Mouse (Mus musculus): ENCODE results near the gene Sigirr. TPM values are rescaled to one million over a fixed set of nuclear protein-coding genes. Genes with fewer than 3 reads are reported as not detected.

Sigirr gene
- total RNA-seq (2021), result 10 to 100 TPM in 1 of 2 experiments, 1 to 10 TPM in 1; 7.0 to 10.3 TPM
- long read RNA-seq, experiment 1, partial matches to known transcripts, result 0 of 2 reads
- long read RNA-seq, experiment 1, other reads (novel, unspliced or antisense), result 1 of 2 reads
- long read RNA-seq, experiment 2, partial matches to known transcripts, result 11 of 22 reads
- long read RNA-seq, experiment 2, other reads (novel, unspliced or antisense), result 11 of 22 reads

GRCm38 (mm10) chr7:141099911-141100691 lies at the start of gene Sigirr:
Sigirr (minus strand) TSS chr7:141100572.
- DNase-seq (ENCODE audit: low spot score in 2 of 2), result no peak

- DNase-seq (ENCODE audit: low spot score in 2 of 2), result no peak
Measured at GRCm38 (mm10) chr7:141148639-141149038, 48.3 kb upstream of the Sigirr start.

GRCm38 (mm10) chr7:141147044-141147443 lies 46.7 kb upstream of the Sigirr start:
- no peak for DNase-seq (ENCODE audit: low spot score in 2 of 2)

GRCm38 (mm10) chr7:141146043-141146595 lies 45.7 kb upstream of the Sigirr start:
- no peak for DNase-seq (ENCODE audit: low spot score in 2 of 2)

GRCm38 (mm10) chr7:141145403-141145802 lies 45.0 kb upstream of the Sigirr start:
- DNase-seq (ENCODE audit: low spot score in 2 of 2), result no peak

GRCm38 (mm10) chr7:141144650-141145049 lies 44.3 kb upstream of the Sigirr start:
- DNase-seq (ENCODE audit: low spot score in 2 of 2), result no peak

GRCm38 (mm10) chr7:141143861-141144260 lies 43.5 kb upstream of the Sigirr start:
- no peak for DNase-seq (ENCODE audit: low spot score in 2 of 2)

- DNase-seq (ENCODE audit: low spot score in 2 of 2), result peak in 1 of 2 experiments; percentile 40
Measured at GRCm38 (mm10) chr7:141143112-141143511, 42.7 kb upstream of the Sigirr start.

GRCm38 (mm10) chr7:141141326-141141725 lies 41.0 kb upstream of the Sigirr start:
- DNase-seq (ENCODE audit: low spot score in 2 of 2), result no peak

GRCm38 (mm10) chr7:141131904-141132755 lies 31.8 kb upstream of the Sigirr start:
- no peak for DNase-seq (ENCODE audit: low spot score in 2 of 2)

- peak; percentile 63 to 79 for DNase-seq (ENCODE audit: low spot score in 2 of 2)
Measured at GRCm38 (mm10) chr7:141131024-141131820, 30.9 kb upstream of the Sigirr start.

- DNase-seq (ENCODE audit: low spot score in 2 of 2), result no peak
Measured at GRCm38 (mm10) chr7:141123517-141123856, 23.1 kb upstream of the Sigirr start.

GRCm38 (mm10) chr7:141122689-141123516 lies 22.5 kb upstream of the Sigirr start:
- DNase-seq (ENCODE audit: low spot score in 2 of 2), result peak; percentile 76 to 85

GRCm38 (mm10) chr7:141122245-141122644 lies 21.9 kb upstream of the Sigirr start, which contains the start of gene Ptdss2:
Ptdss2 (plus strand) TSS chr7:141122382.
- DNase-seq (ENCODE audit: low spot score in 2 of 2), result no peak

GRCm38 (mm10) chr7:141121051-141121531 lies 20.7 kb upstream of the Sigirr start:
- DNase-seq (ENCODE audit: low spot score in 2 of 2), result no peak

- no peak for DNase-seq (ENCODE audit: low spot score in 2 of 2)
Measured at GRCm38 (mm10) chr7:141120605-141121004, 20.2 kb upstream of the Sigirr start.

GRCm38 (mm10) chr7:141119487-141119886 lies 19.1 kb upstream of the Sigirr start:
- DNase-seq (ENCODE audit: low spot score in 2 of 2), result no peak

GRCm38 (mm10) chr7:141117636-141118035 lies 17.3 kb upstream of the Sigirr start, which contains the start of gene Ano9:
Ano9 (minus strand) TSS chr7:141117806.
- no peak for DNase-seq (ENCODE audit: low spot score in 2 of 2)

GRCm38 (mm10) chr7:141115874-141116273 lies 15.5 kb upstream of the Sigirr start:
- no peak for DNase-seq (ENCODE audit: low spot score in 2 of 2)
